Mouse (Mus musculus): ENCODE results near the gene Mtmr6. TPM values are rescaled to one million over a fixed set of nuclear protein-coding genes. Genes with fewer than 3 reads are reported as not detected.
"Not testable (repeated sequence)": the region's sequence is repeated elsewhere in the genome, so short reads cannot be mapped to it uniquely, and the experiment has no call there.

Mtmr6 gene
- total and polyA plus RNA-seq, 3 experiments: 11.7 to 20.3 (median 18.5) TPM

DNA sequence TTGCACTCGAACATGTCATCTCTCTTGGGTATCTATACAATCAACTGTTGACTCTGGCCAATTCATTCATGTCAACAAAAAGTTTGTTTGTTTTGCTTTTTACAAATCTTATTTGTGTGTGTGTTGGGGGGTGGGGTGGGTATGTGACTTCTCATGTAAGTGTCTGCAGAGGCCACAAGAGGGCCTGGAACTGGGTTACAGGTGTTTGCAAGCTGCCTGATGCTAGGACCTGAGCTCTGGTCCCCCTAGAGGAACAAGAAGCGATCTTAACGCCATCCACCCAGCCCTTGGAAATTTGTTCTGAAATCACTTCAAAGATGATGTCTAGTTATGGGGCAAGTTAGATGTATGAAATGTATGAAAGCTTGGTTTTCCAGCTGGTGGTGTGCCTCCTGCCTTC is 55.8 kb downstream of the Mtmr6 start:
- dilution Hi-C loops (cut with MboI; ENCODE audit: extremely low pct_ligation_motif_present, extremely low pct_unique_long_range_greater_than_20kb, low sequenced_read_pairs) (no loop called here), in situ Hi-C loops (cut with MboI; ENCODE audit: low pct_ligation_motif_present, low pct_unique_long_range_greater_than_20kb, low sequenced_read_pairs) (no loop called here)
- DNase-seq (ENCODE audit: extremely low read depth): no peak
- Histone ChIP-seq H3K9me3 (replicated peaks; ENCODE audit: low read length) (no peaks in the 10 kb centered on the region), H3K9ac (ENCODE audit: insufficient read depth, low read depth) (no peak overlapping the region), H3K27ac (ENCODE audit: insufficient read depth, low read depth) (no peak overlapping the region), H3K79me2 (replicated peaks; ENCODE audit: control insufficient read depth, extremely low read depth, insufficient read depth, poor library complexity, severe bottlenecking) (no peaks in the 10 kb centered on the region), H3K4me2 (ENCODE audit: insufficient read depth, low read depth, poor library complexity, severe bottlenecking) (no peak overlapping the region), H3K4me3 (replicated peaks in 1 of 3; ENCODE audit: low read depth in 2 of 3, low read length in 2 of 3, poor library complexity in 1 of 3) (no peak overlapping the region), H3K36me3 (replicated peaks in 1 of 2; ENCODE audit: control insufficient read depth in 1 of 2, insufficient read depth in 1 of 2, low read length in 1 of 2) (no peaks in the 10 kb centered on the region), H3K4me1 (ENCODE audit: control insufficient read depth in 1 of 2, insufficient read depth in 2 of 2) (peaks cover under 1% of the 10 kb centered on the region in 2 experiments; a peak in 1 of 4 replicates), H3K27me3 (replicated peaks) (no peaks in the 10 kb centered on the region)
- TF ChIP-seq CTCF (conservative IDR thresholded peaks at IDR 0.05 in 1 of 2, IDR thresholded peaks at IDR 0.05 in 1 of 2; ENCODE audit: low read depth in 2 of 2, low read length in 2 of 2) (peak in 1 of 2 experiments; percentile 57; a peak in 2 of 4 replicates), SMC3 (IDR thresholded peaks at IDR 0.05; ENCODE audit: low read depth, low read length) (peak; percentile 27; the same call in 1 of the 2 replicates), USF2 (conservative IDR thresholded peaks at IDR 0.05; ENCODE audit: low read depth, low read length) (no peak)

DNA sequence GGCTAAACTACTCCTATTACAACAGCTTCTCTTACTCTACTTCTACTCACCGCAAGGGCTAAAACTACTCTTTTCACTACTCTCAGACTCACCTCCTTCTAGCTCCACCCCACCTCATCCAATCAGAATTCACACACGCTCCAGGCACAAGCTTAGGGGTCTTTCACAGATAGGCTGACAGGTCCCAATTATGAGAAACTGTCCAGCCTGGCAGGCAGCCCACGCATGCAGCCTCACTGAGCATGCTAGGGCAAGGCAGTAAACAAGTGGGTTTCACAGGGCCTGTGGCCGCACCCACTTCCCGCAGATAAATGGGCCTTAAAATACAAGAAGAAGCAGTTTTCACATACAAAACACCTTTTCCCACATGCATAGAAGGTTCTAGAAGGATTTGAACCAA is 75.0 kb downstream of the Mtmr6 start:
- in situ Hi-C loops (cut with MboI; ENCODE audit: low pct_ligation_motif_present, low pct_unique_long_range_greater_than_20kb, low sequenced_read_pairs); H3K36me3 ChIP-seq (replicated peaks in 1 of 2; ENCODE audit: control insufficient read depth in 1 of 2, insufficient read depth in 1 of 2, low read length in 1 of 2); H3K4me1 ChIP-seq (ENCODE audit: control insufficient read depth in 1 of 2, insufficient read depth in 2 of 2); H3K27ac ChIP-seq (ENCODE audit: insufficient read depth, low read depth); H3K9me3 ChIP-seq (replicated peaks; ENCODE audit: low read length); dilution Hi-C loops (cut with MboI; ENCODE audit: extremely low pct_ligation_motif_present, extremely low pct_unique_long_range_greater_than_20kb, low sequenced_read_pairs); H3K79me2 ChIP-seq (replicated peaks; ENCODE audit: control insufficient read depth, extremely low read depth, insufficient read depth, poor library complexity, severe bottlenecking); H3K4me3 ChIP-seq (replicated peaks in 1 of 3; ENCODE audit: low read depth in 2 of 3, low read length in 2 of 3, poor library complexity in 1 of 3); H3K9ac ChIP-seq (ENCODE audit: insufficient read depth, low read depth); H3K4me2 ChIP-seq (ENCODE audit: insufficient read depth, low read depth, poor library complexity, severe bottlenecking); H3K27me3 ChIP-seq (replicated peaks); DNase-seq (ENCODE audit: extremely low read depth): not testable (repeated sequence)

DNA sequence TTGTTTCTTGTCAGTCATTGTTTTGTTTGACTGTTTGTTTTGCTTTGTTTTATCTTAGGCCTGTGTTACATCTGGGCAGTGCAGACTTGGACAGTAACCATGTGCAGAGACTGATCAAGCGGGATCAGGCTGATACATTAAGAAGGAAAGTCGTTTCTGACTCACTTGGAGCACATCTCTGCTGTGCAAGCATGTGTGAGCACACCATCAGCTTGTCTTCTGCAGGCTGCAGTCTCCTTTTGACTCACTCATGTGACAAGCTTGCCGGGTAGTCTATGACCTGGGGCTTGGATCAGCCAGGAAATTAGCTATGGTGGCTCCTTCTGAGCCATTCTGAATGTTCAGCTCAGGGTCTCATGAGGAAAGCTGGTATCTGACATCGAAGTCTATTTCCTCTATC is 75.5 kb downstream of the Mtmr6 start:
- in situ Hi-C loops (cut with MboI; ENCODE audit: low pct_ligation_motif_present, low pct_unique_long_range_greater_than_20kb, low sequenced_read_pairs) (no loop called here), dilution Hi-C loops (cut with MboI; ENCODE audit: extremely low pct_ligation_motif_present, extremely low pct_unique_long_range_greater_than_20kb, low sequenced_read_pairs) (no loop called here)
- no peaks in the 10 kb centered on the region for H3K27me3 ChIP-seq (replicated peaks)
- TF ChIP-seq JUND (conservative IDR thresholded peaks at IDR 0.05; ENCODE audit: low read depth, low read length): peak; percentile 71; the same call in 1 of the 2 replicates
- TF ChIP-seq CHD2 (IDR thresholded peaks at IDR 0.05; ENCODE audit: low read length): no peak
- peak; percentile 58; the same call in 1 of the 2 replicates for TF ChIP-seq IRF4 (IDR thresholded peaks at IDR 0.05; ENCODE audit: low read depth, low read length)
- TF ChIP-seq MYC (IDR thresholded peaks at IDR 0.05; ENCODE audit: low read depth, low read length): no peak
- peak; percentile 88 for TF ChIP-seq BHLHE40 (IDR thresholded peaks at IDR 0.05; ENCODE audit: low read depth, low read length)
- peak; percentile 7; the same call in 1 of the 2 replicates for TF ChIP-seq JUN (IDR thresholded peaks at IDR 0.05; ENCODE audit: insufficient read depth, low read depth, low read length)
- peak; percentile 36 for TF ChIP-seq EP300 (IDR thresholded peaks at IDR 0.05; ENCODE audit: low read length)
- TF ChIP-seq RCOR1 (conservative IDR thresholded peaks at IDR 0.05; ENCODE audit: low read depth, low read length): 0 out of 2 replicates have a peak, but pooled peaks have one; percentile 37
- H3K4me3 ChIP-seq (replicated peaks in 1 of 3; ENCODE audit: low read depth in 2 of 3, low read length in 2 of 3, poor library complexity in 1 of 3): no peak overlapping the region
- no peaks in the 10 kb centered on the region for H3K79me2 ChIP-seq (replicated peaks; ENCODE audit: control insufficient read depth, extremely low read depth, insufficient read depth, poor library complexity, severe bottlenecking)
- H3K27ac ChIP-seq (ENCODE audit: insufficient read depth, low read depth): no peak overlapping the region
- no peaks in the 10 kb centered on the region for H3K4me1 ChIP-seq (ENCODE audit: control insufficient read depth in 1 of 2, insufficient read depth in 2 of 2)
- H3K9ac ChIP-seq (ENCODE audit: insufficient read depth, low read depth): no peak overlapping the region
- no peaks in the 10 kb centered on the region for H3K9me3 ChIP-seq (replicated peaks; ENCODE audit: low read length)
- no peak overlapping the region for H3K4me2 ChIP-seq (ENCODE audit: insufficient read depth, low read depth, poor library complexity, severe bottlenecking)
- DNase-seq (ENCODE audit: extremely low read depth): peak; percentile 31
- no peaks in the 10 kb centered on the region for H3K36me3 ChIP-seq (replicated peaks in 1 of 2; ENCODE audit: control insufficient read depth in 1 of 2, insufficient read depth in 1 of 2, low read length in 1 of 2)

Measured in CH12.LX (cell line).